In the genomic region with DNA sequence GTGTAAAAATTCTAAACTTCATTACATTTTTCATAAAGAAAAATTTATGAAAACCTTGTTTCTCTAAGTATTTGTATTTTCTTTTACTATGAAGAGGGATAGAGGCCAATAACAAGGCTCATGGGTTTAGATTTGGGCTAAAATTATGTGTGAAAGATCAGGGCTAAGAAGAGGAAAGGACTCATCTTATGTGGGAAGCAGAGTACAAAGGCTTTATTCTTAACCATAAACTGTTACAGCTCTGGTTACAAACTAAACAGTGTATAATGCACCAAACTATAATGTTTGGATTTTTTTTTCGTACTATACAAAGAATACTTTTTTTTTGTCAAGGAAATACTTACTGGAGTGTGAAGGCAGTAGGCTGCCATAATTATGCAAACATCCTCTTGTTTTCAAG, we compare ENCODE assay signal across 1 mouse cellular context.
TF ChIP-seq lines count a peak whose summit lies in the region.

No protein-coding gene starts in this region.

TF ChIP-seq in myocyte, 11 proteins besides CTCF, POLR2A, EP300 and RAD21:
- no peak for TF ChIP-seq POLR2AphosphoS2 (IDR thresholded peaks at IDR 0.05; ENCODE audit: insufficient read length, low read depth)
- no peak for TF ChIP-seq CEBPB (IDR thresholded peaks at IDR 0.05; ENCODE audit: insufficient read depth, poor library complexity, severe bottlenecking)
- no peak for TF ChIP-seq MAX (IDR thresholded peaks at IDR 0.05; ENCODE audit: low read depth)
- TF ChIP-seq USF1 (IDR thresholded peaks at IDR 0.05; ENCODE audit: low read depth): no peak
- TF ChIP-seq TCF3 (IDR thresholded peaks at IDR 0.05; ENCODE audit: insufficient read length, low read depth): no peak
- TF ChIP-seq REST (IDR thresholded peaks at IDR 0.05; ENCODE audit: insufficient read depth, insufficient read length): no peak
- TF ChIP-seq MYOD1 (IDR thresholded peaks at IDR 0.05; ENCODE audit: control insufficient read depth in 1 of 3, insufficient read length in 2 of 3, low read depth in 2 of 3): no peak
- TF ChIP-seq SRF (IDR thresholded peaks at IDR 0.05; ENCODE audit: control insufficient read depth, insufficient read length, low read depth): no peak
- no peak for TF ChIP-seq E2F4 (IDR thresholded peaks at IDR 0.05; ENCODE audit: insufficient read depth)
- TF ChIP-seq TCF12 (IDR thresholded peaks at IDR 0.05; ENCODE audit: insufficient read depth, poor library complexity, severe bottlenecking): no peak
- TF ChIP-seq MYOG (IDR thresholded peaks at IDR 0.05; ENCODE audit: control insufficient read depth in 1 of 3, insufficient read depth in 1 of 3, insufficient read length in 2 of 3, low read depth in 2 of 3): no peak
